Mouse (Mus musculus): Measurements from ENCODE around the gene Ssr2. TPM values are rescaled to one million over a fixed set of nuclear protein-coding genes. Genes with fewer than 3 reads are reported as not detected.
A peak's percentile ranks its signal among the peaks of the same experiment; 100 is the strongest.

Ssr2 gene
- polyA plus RNA-seq (2015; fragmentation: Nextera tagmentation; extraction: Ambion mirVana) = 157 and 164 TPM in 2 replicates

- H3K36me3 ChIP-seq = peaks cover 1% of the 10 kb centered on the region; the same call in 1 of the 2 replicates
- H3K27ac ChIP-seq (replicated peaks) = no peak within 1 kb of the TSS
- no peak within 1 kb of the TSS for H3K4me2 ChIP-seq
- no peak within 1 kb of the TSS for H3K4me3 ChIP-seq
- H3K9me3 ChIP-seq = no peaks in the 10 kb centered on the region
- H3K9ac ChIP-seq = no peak within 1 kb of the TSS
- no peaks in the 10 kb centered on the region for H3K27me3 ChIP-seq
- WGBS = 79% methylated on average over 3 of the region's 3 CpGs
- H3K4me1 ChIP-seq (replicated peaks) = peaks cover 10% of the 10 kb centered on the region
- no peak for ATAC-seq (ENCODE audit: low read depth)
Measured at GRCm38 (mm10) chr3:88575540-88575939, at the start of gene Ssr2. TSS of gene Ssr2 (plus strand) at chr3:88575876.

DNA sequence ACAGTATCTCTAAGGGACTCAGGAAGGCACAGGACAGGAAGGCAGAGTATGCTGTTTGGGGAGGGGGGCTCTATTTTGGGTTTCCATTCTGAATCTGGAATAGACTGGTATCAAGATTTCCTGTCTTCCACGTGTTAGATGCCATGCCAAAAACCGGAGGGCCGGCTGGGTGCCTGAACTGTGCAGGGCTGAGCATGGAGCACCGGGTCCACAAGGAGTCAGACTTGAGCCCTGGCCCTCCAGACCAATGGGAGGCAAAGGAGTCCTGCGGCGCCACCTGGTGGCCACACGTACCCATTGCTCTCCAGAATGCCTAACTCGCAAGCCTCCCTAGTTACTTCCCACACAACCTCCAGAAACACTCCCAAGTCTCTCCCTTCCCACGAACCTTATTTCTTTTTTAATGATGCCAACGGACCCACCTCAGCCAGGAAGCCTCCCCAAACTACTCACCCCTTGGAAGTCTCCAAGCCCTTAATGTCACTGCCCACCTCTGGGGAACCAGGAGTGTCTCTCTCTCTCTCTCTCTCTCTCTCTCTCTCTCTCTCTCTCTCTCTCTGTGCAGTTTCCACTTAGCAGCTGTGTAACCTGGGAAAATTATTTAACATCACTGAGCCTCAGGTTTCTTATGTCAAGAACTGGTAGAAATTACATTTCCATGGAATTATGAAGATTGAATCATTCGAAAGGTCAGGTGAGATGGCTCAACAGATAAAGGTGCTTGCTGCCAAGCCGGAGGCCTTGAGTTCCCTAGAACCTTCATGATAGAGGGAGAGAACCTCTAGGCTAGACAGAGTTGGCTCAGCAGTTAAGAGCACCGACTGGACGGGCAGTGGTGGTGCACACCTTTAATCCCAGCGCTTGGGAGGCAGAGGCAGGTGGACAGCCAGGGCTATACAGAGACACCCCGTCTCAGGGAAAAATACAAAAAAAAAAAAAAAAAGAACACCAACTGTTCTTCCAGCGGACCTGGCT is 49.2 kb upstream of the Ssr2 start:
- Histone ChIP-seq H3K27me3 (no peaks in the 10 kb centered on the region), H3K4me3 (peak overlapping the region; percentile 25; the same call in 1 of the 2 replicates), H3K9ac (peak overlapping the region; percentile 52; the same call in 1 of the 2 replicates), H3K9me3 (no peaks in the 10 kb centered on the region), H3K27ac (replicated peaks) (no peak overlapping the region), H3K4me2 (peak overlapping the region; percentile 99), H3K4me1 (replicated peaks) (peaks cover 60% of the 10 kb centered on the region), H3K36me3 (peaks cover 24% of the 10 kb centered on the region)
- ATAC-seq (ENCODE audit: low read depth) = peak; percentile 64
- WGBS = 34% methylated on average over 17 of the region's 17 CpGs

DNA sequence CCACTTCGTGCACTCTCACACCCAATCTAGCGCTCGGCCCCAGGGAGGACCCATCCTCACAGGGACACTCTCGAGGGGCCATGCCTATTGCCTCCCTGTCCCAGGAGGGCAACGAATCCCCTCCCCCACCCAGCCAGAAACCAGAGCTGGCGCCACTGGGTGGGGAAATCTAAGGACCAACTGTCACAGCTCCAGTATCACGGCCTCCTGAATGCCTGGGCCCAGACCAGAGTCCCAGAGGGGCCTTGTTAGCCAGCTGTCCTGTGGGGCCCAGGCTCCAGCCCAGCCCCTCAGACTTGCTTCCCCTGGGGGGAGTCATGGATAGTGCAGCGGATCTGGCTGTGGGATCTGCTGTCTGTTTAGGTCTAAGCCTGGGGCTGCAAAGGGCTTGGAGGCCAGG is 48.1 kb upstream of the Ssr2 start:
- Histone ChIP-seq H3K36me3 (peaks cover 23% of the 10 kb centered on the region), H3K4me1 (replicated peaks) (peaks cover 55% of the 10 kb centered on the region), H3K4me2 (peak overlapping the region; percentile 99), H3K27ac (replicated peaks) (peak overlapping the region; percentile 71), H3K27me3 (no peaks in the 10 kb centered on the region), H3K9me3 (no peaks in the 10 kb centered on the region), H3K9ac (peak overlapping the region; percentile 70), H3K4me3 (peak overlapping the region; percentile 25)
- ATAC-seq (ENCODE audit: low read depth) = no peak
- WGBS = 20% methylated on average over 8 of the region's 8 CpGs

- Histone ChIP-seq H3K36me3 (peaks cover 16% of the 10 kb centered on the region), H3K4me3 (peak overlapping the region; percentile 63), H3K4me2 (peak overlapping the region; percentile 99), H3K27ac (replicated peaks) (0 out of 2 replicates have a peak overlapping the region, but pooled peaks have one; percentile 99), H3K9me3 (no peaks in the 10 kb centered on the region), H3K9ac (peak overlapping the region; percentile 100; the same call in 1 of the 2 replicates), H3K4me1 (replicated peaks) (peaks cover 55% of the 10 kb centered on the region), H3K27me3 (no peaks in the 10 kb centered on the region)
- ATAC-seq (ENCODE audit: low read depth) = no peak
- WGBS = 82% methylated on average over 11 of the region's 11 CpGs
Measured at GRCm38 (mm10) chr3:88528646-88529045, 47.0 kb upstream of the Ssr2 start.

- Histone ChIP-seq H3K36me3 (peaks cover 10% of the 10 kb centered on the region), H3K27me3 (no peaks in the 10 kb centered on the region), H3K9me3 (no peaks in the 10 kb centered on the region), H3K4me3 (peak overlapping the region; percentile 63), H3K4me1 (replicated peaks) (peaks cover 62% of the 10 kb centered on the region), H3K27ac (replicated peaks) (peak overlapping the region; percentile 99), H3K4me2 (peak overlapping the region; percentile 99), H3K9ac (peak overlapping the region; percentile 100)
- ATAC-seq (ENCODE audit: low read depth) = no peak
- WGBS = 20% methylated on average over 7 of the region's 7 CpGs
Measured at GRCm38 (mm10) chr3:88529204-88530000, 46.3 kb upstream of the Ssr2 start.

DNA sequence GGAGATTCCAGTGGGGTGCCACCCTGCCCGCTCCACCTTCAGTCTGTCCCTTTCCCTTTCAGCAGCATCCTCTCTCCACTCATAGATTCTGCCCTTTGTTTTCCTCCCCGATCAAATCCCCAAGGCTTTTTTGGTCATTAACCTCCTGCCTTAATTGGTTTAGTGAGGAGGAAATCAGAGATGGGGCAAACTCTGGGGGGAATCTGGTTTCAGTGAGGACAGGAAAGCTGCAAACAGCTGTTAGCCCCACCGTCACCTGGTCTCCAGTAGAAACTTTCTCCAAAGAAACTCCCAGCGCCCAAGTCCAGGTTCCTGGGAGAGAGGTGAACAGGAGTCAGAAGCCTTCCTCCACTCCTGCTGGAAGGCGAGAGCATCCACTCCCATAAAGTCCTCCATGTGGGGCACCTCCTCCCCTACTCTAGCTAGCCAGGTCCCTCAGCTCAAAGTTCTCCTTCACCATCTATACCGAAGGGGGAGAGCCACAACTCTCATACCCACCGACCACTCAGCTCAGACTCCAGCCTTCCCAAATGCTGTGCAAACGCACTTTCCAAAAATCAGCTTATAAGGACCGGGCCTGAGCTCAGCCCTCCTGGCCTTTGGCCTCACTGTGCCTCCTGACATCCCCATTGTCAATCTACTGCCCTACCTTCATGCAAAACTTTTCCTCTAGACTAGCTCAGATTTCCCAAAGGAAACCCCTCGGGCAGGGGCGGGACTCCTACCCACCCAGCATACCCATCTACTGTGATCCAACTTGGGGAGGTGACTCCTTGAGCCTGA is 45.4 kb upstream of the Ssr2 start:
- WGBS = 7% methylated on average over 11 of the region's 11 CpGs
- no peak for ATAC-seq (ENCODE audit: low read depth)

DNA sequence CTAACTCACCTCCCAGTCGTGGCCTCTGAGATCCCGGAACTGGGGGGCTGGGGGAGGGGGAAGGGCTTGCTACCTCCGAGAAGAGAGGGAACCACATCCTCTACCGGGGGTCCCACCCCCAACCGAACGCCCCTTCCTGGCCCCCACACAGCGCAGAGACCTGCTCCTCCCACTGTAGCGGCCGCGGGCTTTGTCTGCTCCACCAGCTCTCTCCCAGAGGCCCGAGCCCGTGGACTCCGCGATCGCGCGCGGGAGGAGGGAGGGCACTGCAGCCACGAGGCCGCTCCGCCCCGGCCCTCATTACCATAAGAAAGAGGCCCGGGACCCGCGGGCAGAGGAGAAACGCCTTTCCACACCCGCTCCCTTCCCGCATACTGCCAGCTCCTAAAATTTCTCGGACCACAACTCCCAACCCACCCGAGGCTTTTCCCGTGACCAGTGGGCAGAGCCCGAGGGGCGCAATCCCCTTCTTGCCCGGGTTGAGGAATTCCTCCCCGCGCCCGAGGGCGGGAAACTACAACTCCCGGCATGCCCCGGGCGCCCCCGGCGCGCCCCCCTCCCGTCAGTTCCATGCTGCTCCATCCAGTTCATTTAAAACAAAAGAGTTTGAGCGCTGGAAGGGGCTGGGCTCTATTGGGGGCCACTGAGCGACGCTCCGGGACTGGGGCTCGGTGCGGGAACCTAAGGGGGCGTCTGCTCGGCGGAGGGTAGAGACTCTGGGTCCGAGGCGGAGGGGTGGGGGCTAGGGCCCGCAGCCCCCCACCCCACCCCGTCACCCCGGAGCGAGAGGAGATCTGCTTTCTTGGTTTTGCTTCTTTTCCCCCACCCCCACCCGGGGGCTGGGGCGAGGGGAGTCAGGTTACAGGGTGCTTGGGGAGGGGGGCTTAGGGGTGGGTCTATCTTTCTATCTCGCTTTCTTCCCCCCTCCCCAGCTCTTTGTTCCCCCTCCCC is 44.1 kb upstream of the Ssr2 start:
- Histone ChIP-seq H3K4me3 (peak overlapping the region; percentile 63), H3K4me1 (replicated peaks) (peaks cover 70% of the 10 kb centered on the region), H3K4me2 (peak overlapping the region; percentile 99), H3K27ac (replicated peaks) (peak overlapping the region; percentile 99), H3K9me3 (no peaks in the 10 kb centered on the region), H3K27me3 (no peaks in the 10 kb centered on the region), H3K9ac (peak overlapping the region; percentile 100), H3K36me3 (peaks cover 18% of the 10 kb centered on the region)
- ATAC-seq (ENCODE audit: low read depth) = peak; percentile 83
- under 1% methylated on average over 53 of the region's 63 CpGs for WGBS

More for the DNA sequence above, 45.4 kb upstream of the Ssr2 start:
- Histone ChIP-seq H3K4me1 (replicated peaks) (peaks cover 69% of the 10 kb centered on the region), H3K36me3 (peaks cover 7% of the 10 kb centered on the region), H3K27me3 (no peaks in the 10 kb centered on the region), H3K9me3 (no peaks in the 10 kb centered on the region), H3K27ac (replicated peaks) (peak overlapping the region; percentile 99), H3K9ac (peak overlapping the region; percentile 100), H3K4me3 (peak overlapping the region; percentile 63), H3K4me2 (peak overlapping the region; percentile 99)

- peaks cover 70% of the 10 kb centered on the region for H3K4me1 ChIP-seq (replicated peaks)
- peak within 1 kb of the TSS; percentile 99 for H3K27ac ChIP-seq (replicated peaks)
- 1% methylated on average over 12 of the region's 31 CpGs for WGBS
- H3K9me3 ChIP-seq = no peaks in the 10 kb centered on the region
- H3K36me3 ChIP-seq = peaks cover 25% of the 10 kb centered on the region
- peak within 1 kb of the TSS; percentile 63 for H3K4me3 ChIP-seq
- H3K4me2 ChIP-seq = peak within 1 kb of the TSS; percentile 99
- ATAC-seq (ENCODE audit: low read depth) = no peak; the same call in 1 of the 2 replicates
- peak within 1 kb of the TSS; percentile 100 for H3K9ac ChIP-seq
- no peaks in the 10 kb centered on the region for H3K27me3 ChIP-seq
Measured at GRCm38 (mm10) chr3:88532299-88532674, 43.4 kb upstream of the Ssr2 start, which contains the start of gene Mex3a. TSS of gene Mex3a (plus strand) at chr3:88532395.

DNA sequence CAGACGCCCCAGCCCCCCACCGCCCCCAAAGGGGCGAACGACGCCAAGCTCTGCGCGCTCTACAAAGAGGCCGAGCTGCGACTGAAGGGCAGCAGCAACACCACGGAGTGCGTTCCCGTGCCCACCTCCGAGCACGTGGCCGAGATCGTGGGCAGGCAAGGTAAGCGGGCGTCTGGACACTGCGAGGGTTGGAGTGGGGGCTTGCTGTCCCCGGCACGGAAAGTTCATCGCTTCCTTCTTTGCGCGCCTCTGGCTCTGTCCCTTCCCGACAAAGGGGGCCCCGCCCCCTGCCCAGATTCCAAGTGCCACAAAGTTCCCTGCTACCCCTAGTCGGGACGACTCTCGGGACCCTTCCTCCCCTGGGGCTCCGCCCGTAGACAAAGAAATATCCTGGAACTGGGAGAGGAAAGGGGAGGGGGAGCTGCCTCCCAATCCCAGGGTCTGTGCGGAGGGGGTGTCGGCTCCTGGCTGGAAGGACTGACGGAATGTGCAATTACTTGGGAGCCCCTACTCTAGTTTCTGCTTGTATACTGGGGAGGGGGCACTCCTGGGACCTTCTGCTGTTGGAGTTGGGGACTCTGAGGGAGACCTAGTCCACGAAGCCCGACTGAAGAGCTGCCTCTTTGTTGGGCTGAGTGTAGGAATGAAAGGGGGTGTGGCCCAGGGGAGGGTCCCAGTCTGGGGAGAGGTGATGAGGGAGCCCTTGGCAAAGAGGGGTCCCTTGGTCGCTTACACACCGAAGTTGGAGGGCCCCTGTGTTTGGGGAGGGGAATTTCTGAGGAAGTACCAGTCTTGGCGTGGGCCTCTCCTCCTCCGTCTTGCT is 42.8 kb upstream of the Ssr2 start:
- peaks cover 70% of the 10 kb centered on the region for H3K4me1 ChIP-seq (replicated peaks)
- ATAC-seq (ENCODE audit: low read depth) = peak; percentile 12
- WGBS = under 1% methylated on average over 39 of the region's 40 CpGs

DNA sequence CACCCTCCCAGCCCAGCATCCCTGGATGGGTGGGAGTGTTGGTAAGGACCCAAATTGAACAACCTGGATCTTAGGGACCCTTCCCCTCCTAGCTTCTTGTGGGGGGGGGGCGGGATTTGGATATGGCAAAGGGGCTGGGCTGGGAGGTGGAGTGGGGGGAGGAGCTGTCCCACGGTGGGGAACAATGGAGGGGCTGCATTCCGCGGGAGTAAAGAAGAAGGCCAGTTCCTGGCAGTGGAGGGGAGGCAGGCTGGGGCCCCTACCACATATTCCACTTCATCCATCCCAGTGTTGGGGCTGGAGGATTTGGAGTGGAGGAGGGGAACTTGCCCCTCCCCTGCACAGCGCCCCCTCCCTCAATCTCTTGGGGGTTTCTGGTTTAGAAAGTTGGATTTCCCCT is 42.0 kb upstream of the Ssr2 start:
- no peak for ATAC-seq (ENCODE audit: low read depth)
- Histone ChIP-seq H3K4me2 (peak overlapping the region; percentile 99), H3K4me3 (peak overlapping the region; percentile 63), H3K4me1 (replicated peaks) (peaks cover 70% of the 10 kb centered on the region), H3K9me3 (no peaks in the 10 kb centered on the region), H3K27ac (replicated peaks) (peak overlapping the region; percentile 99), H3K36me3 (peaks cover 39% of the 10 kb centered on the region), H3K9ac (peak overlapping the region; percentile 100), H3K27me3 (no peaks in the 10 kb centered on the region)
- WGBS = 1% methylated on average over 5 of the region's 5 CpGs

More for the DNA sequence above, 42.8 kb upstream of the Ssr2 start:
- H3K9me3 ChIP-seq = no peaks in the 10 kb centered on the region
- H3K36me3 ChIP-seq = peaks cover 31% of the 10 kb centered on the region
- H3K4me2 ChIP-seq = peak overlapping the region; percentile 99
- peak overlapping the region; percentile 99 for H3K27ac ChIP-seq (replicated peaks)
- no peaks in the 10 kb centered on the region for H3K27me3 ChIP-seq
- H3K4me3 ChIP-seq = peak overlapping the region; percentile 63
- H3K9ac ChIP-seq = peak overlapping the region; percentile 100
